Mouse (Mus musculus) neural tube, embryonic 13.5 days (tissue): ENCODE results near the gene Cdc42ep4. TPM values are rescaled to one million over a fixed set of nuclear protein-coding genes. Genes with fewer than 3 reads are reported as not detected.

Experiments used
- ATAC-seq: fragments of 200-750 bp; cut with Nextera tagmentation; 2 replicates; pipeline ENCODE4 v1.8.0; 2017; ENCODE audit warnings: low read depth, mild to moderate bottlenecking, moderate TSS enrichment, moderate library complexity
- H3K27ac ChIP-seq: fragments of 300-500 bp; sonication (generic); replicated peaks from 2 replicates; pipeline ENCODE4 v1.5.1; 2015; ENCODE audit warnings: moderate library complexity, mild to moderate bottlenecking, inconsistent platforms
- H3K27me3 ChIP-seq: fragments of 300-500 bp; sonication (generic); 2 replicates; pipeline ENCODE4 v1.6.1; 2015; ENCODE audit warnings: mild to moderate bottlenecking, inconsistent platforms
- H3K36me3 ChIP-seq: fragments of 300-500 bp; sonication (generic); 2 replicates; pipeline ENCODE4 v1.6.1; 2015; ENCODE audit warnings: mild to moderate bottlenecking, inconsistent platforms
- H3K4me1 ChIP-seq: fragments of 300-500 bp; sonication (generic); replicated peaks from 2 replicates; pipeline ENCODE4 v1.6.1; 2015; ENCODE audit warnings: inconsistent platforms
- H3K4me2 ChIP-seq: fragments of 300-500 bp; sonication (generic); 2 replicates; pipeline ENCODE4 v1.6.1; 2015; ENCODE audit warnings: inconsistent platforms, mild to moderate bottlenecking, moderate library complexity
- H3K4me3 ChIP-seq: fragments of 300-500 bp; sonication (generic); 2 replicates; pipeline ENCODE4 v1.5.1; 2015; ENCODE audit warnings: mild to moderate bottlenecking, inconsistent platforms
- H3K9ac ChIP-seq: fragments of 300-500 bp; sonication (generic); 2 replicates; pipeline ENCODE4 v1.6.1; 2015; ENCODE audit warnings: moderate library complexity, mild to moderate bottlenecking, inconsistent platforms
- H3K9me3 ChIP-seq: fragments of 300-500 bp; sonication (generic); 2 replicates; pipeline ENCODE4 v1.6.1; 2016; ENCODE audit warnings: inconsistent platforms
- WGBS: fragments of 180-500 bp; shearing (Covaris S2); methylation state at CpG from one replicate; pipeline ENCODE4 v1.1.7; 2015; 5-methylcytosine and 5-hydroxymethylcytosine counted together
- polyA plus RNA-seq: library from polyadenylated mRNA; unstranded; fragments of >200 nt; fragmentation: Nextera tagmentation; extraction: Ambion mirVana; gene quantifications from 2 replicates; pipeline ENCODE4 v1.2.1, GENCODE M21; 2015

Cdc42ep4 gene
- polyA plus RNA-seq, 1 experiment from 2014 or later: 58.9 TPM

GRCm38 (mm10) chr11:113786395-113786794, 34.7 kb upstream of the Cdc42ep4 start:
- Histone ChIP-seq H3K9me3 (no peaks in the 10 kb centered on the region), H3K4me2 (peak overlapping the region; percentile 53), H3K36me3 (no peaks in the 10 kb centered on the region), H3K27ac (peak overlapping the region; percentile 97), H3K4me1 (peaks cover 70% of the 10 kb centered on the region), H3K27me3 (no peaks in the 10 kb centered on the region), H3K9ac (peak overlapping the region; percentile 68), H3K4me3 (peak overlapping the region; percentile 29)
- no peak for ATAC-seq
- 44% methylated on average over 4 of the region's 4 CpGs for WGBS

GRCm38 (mm10) chr11:113785406-113786171, 33.9 kb upstream of the Cdc42ep4 start:
- Histone ChIP-seq H3K4me1 (peaks cover 66% of the 10 kb centered on the region), H3K9me3 (no peaks in the 10 kb centered on the region), H3K4me3 (peak overlapping the region; percentile 29), H3K4me2 (peak overlapping the region; percentile 53), H3K9ac (peak overlapping the region; percentile 68), H3K27ac (peak overlapping the region; percentile 97), H3K27me3 (no peaks in the 10 kb centered on the region), H3K36me3 (no peaks in the 10 kb centered on the region)
- ATAC-seq: peak; percentile 91
- under 1% methylated on average over 19 of the region's 19 CpGs for WGBS

GRCm38 (mm10) chr11:113784656-113785396, 33.1 kb upstream of the Cdc42ep4 start:
- ATAC-seq: peak; percentile 19

GRCm38 (mm10) chr11:113782496-113782895, 30.8 kb upstream of the Cdc42ep4 start:
- peaks cover 76% of the 10 kb centered on the region for H3K4me1 ChIP-seq
- no peaks in the 10 kb centered on the region for H3K9me3 ChIP-seq
- H3K4me2 ChIP-seq: no peak overlapping the region
- H3K9ac ChIP-seq: no peak overlapping the region
- H3K4me3 ChIP-seq: no peak overlapping the region
- H3K36me3 ChIP-seq: no peaks in the 10 kb centered on the region
- WGBS: 66% methylated on average over 2 of the region's 2 CpGs
- peak overlapping the region; percentile 70; the same call in 1 of the 2 replicates for H3K27ac ChIP-seq
- no peak for ATAC-seq
- H3K27me3 ChIP-seq: no peaks in the 10 kb centered on the region

More at GRCm38 (mm10) chr11:113784656-113785396, 33.1 kb upstream of the Cdc42ep4 start:
- no peaks in the 10 kb centered on the region for H3K27me3 ChIP-seq
- H3K4me1 ChIP-seq: peaks cover 73% of the 10 kb centered on the region
- H3K4me2 ChIP-seq: peak overlapping the region; percentile 53
- H3K27ac ChIP-seq: peak overlapping the region; percentile 97
- H3K9me3 ChIP-seq: no peaks in the 10 kb centered on the region
- H3K4me3 ChIP-seq: no peak overlapping the region
- H3K9ac ChIP-seq: no peak overlapping the region
- no peaks in the 10 kb centered on the region for H3K36me3 ChIP-seq
- WGBS: 28% methylated on average over 2 of the region's 2 CpGs

- no peaks in the 10 kb centered on the region for H3K27me3 ChIP-seq
- peak overlapping the region; percentile 70; the same call in 1 of the 2 replicates for H3K27ac ChIP-seq
- no peak for ATAC-seq
- no peak overlapping the region for H3K4me2 ChIP-seq
- 39% methylated on average over 2 of the region's 2 CpGs for WGBS
- peaks cover 76% of the 10 kb centered on the region for H3K4me1 ChIP-seq
- no peaks in the 10 kb centered on the region for H3K36me3 ChIP-seq
- no peak overlapping the region for H3K9ac ChIP-seq
- H3K9me3 ChIP-seq: no peaks in the 10 kb centered on the region
- no peak overlapping the region for H3K4me3 ChIP-seq
These were observed 30.3 kb upstream of the Cdc42ep4 start for GRCm38 (mm10) chr11:113782006-113782405.

GRCm38 (mm10) chr11:113779680-113780041, 28.0 kb upstream of the Cdc42ep4 start:
- no peak for ATAC-seq
- no peaks in the 10 kb centered on the region for H3K36me3 ChIP-seq
- no peak overlapping the region for H3K4me2 ChIP-seq
- WGBS: 15% methylated on average over 6 of the region's 6 CpGs
- H3K9ac ChIP-seq: no peak overlapping the region
- no peaks in the 10 kb centered on the region for H3K27me3 ChIP-seq
- no peaks in the 10 kb centered on the region for H3K9me3 ChIP-seq
- no peak overlapping the region for H3K27ac ChIP-seq
- peaks cover 57% of the 10 kb centered on the region for H3K4me1 ChIP-seq
- H3K4me3 ChIP-seq: no peak overlapping the region

GRCm38 (mm10) chr11:113778733-113779679, 27.3 kb upstream of the Cdc42ep4 start:
- 13% methylated on average over 20 of the region's 20 CpGs for WGBS
- Histone ChIP-seq H3K4me2 (no peak overlapping the region), H3K36me3 (no peaks in the 10 kb centered on the region), H3K27me3 (no peaks in the 10 kb centered on the region), H3K27ac (0 out of 2 replicates have a peak overlapping the region, but pooled peaks have one; percentile 38), H3K4me1 (peaks cover 50% of the 10 kb centered on the region), H3K9me3 (no peaks in the 10 kb centered on the region), H3K4me3 (no peak overlapping the region), H3K9ac (no peak overlapping the region)
- ATAC-seq: 0 out of 2 replicates have a peak, but pooled peaks have one; percentile 9

GRCm38 (mm10) chr11:113777878-113778464, 26.3 kb upstream of the Cdc42ep4 start:
- H3K27me3 ChIP-seq: no peaks in the 10 kb centered on the region
- ATAC-seq: no peak
- H3K9me3 ChIP-seq: no peaks in the 10 kb centered on the region
- H3K36me3 ChIP-seq: no peaks in the 10 kb centered on the region
- H3K9ac ChIP-seq: no peak overlapping the region
- WGBS: 60% methylated on average over 8 of the region's 8 CpGs
- H3K4me1 ChIP-seq: peaks cover 50% of the 10 kb centered on the region
- no peak overlapping the region for H3K27ac ChIP-seq
- H3K4me3 ChIP-seq: no peak overlapping the region
- H3K4me2 ChIP-seq: no peak overlapping the region

- H3K9ac ChIP-seq: no peak overlapping the region
- no peaks in the 10 kb centered on the region for H3K36me3 ChIP-seq
- peaks cover 43% of the 10 kb centered on the region for H3K4me1 ChIP-seq
- 60% methylated on average over 14 of the region's 14 CpGs for WGBS
- no peak overlapping the region for H3K27ac ChIP-seq
- H3K4me2 ChIP-seq: no peak overlapping the region
- no peaks in the 10 kb centered on the region for H3K27me3 ChIP-seq
- H3K4me3 ChIP-seq: no peak overlapping the region
- H3K9me3 ChIP-seq: no peaks in the 10 kb centered on the region
- ATAC-seq: no peak
These were observed 25.3 kb upstream of the Cdc42ep4 start for GRCm38 (mm10) chr11:113776851-113777511.

- no peaks in the 10 kb centered on the region for H3K36me3 ChIP-seq
- H3K27me3 ChIP-seq: no peaks in the 10 kb centered on the region
- no peak overlapping the region for H3K4me2 ChIP-seq
- no peak overlapping the region for H3K9ac ChIP-seq
- no peak for ATAC-seq
- H3K4me1 ChIP-seq: peaks cover 30% of the 10 kb centered on the region
- no peak overlapping the region for H3K4me3 ChIP-seq
- 76% methylated on average over 3 of the region's 3 CpGs for WGBS
- H3K27ac ChIP-seq: no peak overlapping the region
- no peaks in the 10 kb centered on the region for H3K9me3 ChIP-seq
These were observed 23.1 kb upstream of the Cdc42ep4 start for GRCm38 (mm10) chr11:113774773-113775172.

GRCm38 (mm10) chr11:113773191-113773590, 21.5 kb upstream of the Cdc42ep4 start:
- H3K36me3 ChIP-seq: no peaks in the 10 kb centered on the region
- no peaks in the 10 kb centered on the region for H3K27me3 ChIP-seq
- no peak overlapping the region for H3K4me2 ChIP-seq
- WGBS: 92% methylated on average over 5 of the region's 5 CpGs
- ATAC-seq: no peak
- H3K4me3 ChIP-seq: no peak overlapping the region
- H3K9me3 ChIP-seq: no peaks in the 10 kb centered on the region
- H3K9ac ChIP-seq: no peak overlapping the region
- H3K4me1 ChIP-seq: peaks cover 14% of the 10 kb centered on the region
- H3K27ac ChIP-seq: no peak overlapping the region
